Mouse (Mus musculus): ENCODE data around the gene Prkn. TPM values are rescaled to one million over a fixed set of nuclear protein-coding genes. Genes with fewer than 3 reads are reported as not detected.

Prkn gene
- total RNA-seq, 2 experiments from 2014 or later: 16.9 to 17.7 TPM

GRCm38 (mm10) chr17:11514032-11514761 is 674.0 kb downstream of the Prkn start:
- no peak for DNase-seq (ENCODE audit: low spot score in 2 of 2)

GRCm38 (mm10) chr17:11515619-11516018 is 675.4 kb downstream of the Prkn start:
- DNase-seq (ENCODE audit: low spot score in 2 of 2): no peak

- no peak for DNase-seq (ENCODE audit: low spot score in 2 of 2)
Observed at GRCm38 (mm10) chr17:11516165-11516564, 676.0 kb downstream of the Prkn start.

- no peak for DNase-seq (ENCODE audit: low spot score in 2 of 2)
Observed at GRCm38 (mm10) chr17:11532066-11532465, 691.9 kb downstream of the Prkn start.

- no peak for DNase-seq (ENCODE audit: low spot score in 2 of 2)
Observed at GRCm38 (mm10) chr17:11532748-11533147, 692.6 kb downstream of the Prkn start.

GRCm38 (mm10) chr17:11533835-11534234 is 693.7 kb downstream of the Prkn start:
- DNase-seq (ENCODE audit: low spot score in 2 of 2): no peak

GRCm38 (mm10) chr17:11538826-11539225 is 698.6 kb downstream of the Prkn start:
- DNase-seq (ENCODE audit: low spot score in 2 of 2): no peak

- no peak for DNase-seq (ENCODE audit: low spot score in 2 of 2)
Observed at GRCm38 (mm10) chr17:11541928-11542623, 701.9 kb downstream of the Prkn start.

GRCm38 (mm10) chr17:11550562-11550961 is 710.4 kb downstream of the Prkn start:
- no peak for DNase-seq (ENCODE audit: low spot score in 2 of 2)

GRCm38 (mm10) chr17:11565681-11566080 is 725.5 kb downstream of the Prkn start:
- DNase-seq (ENCODE audit: low spot score in 2 of 2): no peak

- no peak for DNase-seq (ENCODE audit: low spot score in 2 of 2)
Observed at GRCm38 (mm10) chr17:11570392-11570791, 730.2 kb downstream of the Prkn start.

GRCm38 (mm10) chr17:11573666-11574065 is 733.5 kb downstream of the Prkn start:
- no peak for DNase-seq (ENCODE audit: low spot score in 2 of 2)

- DNase-seq (ENCODE audit: low spot score in 2 of 2): no peak
Observed at GRCm38 (mm10) chr17:11585491-11585890, 745.3 kb downstream of the Prkn start.

GRCm38 (mm10) chr17:11607931-11608330 is 767.7 kb downstream of the Prkn start:
- DNase-seq (ENCODE audit: low spot score in 2 of 2): no peak

- peak; percentile 27 to 52 for DNase-seq (ENCODE audit: low spot score in 2 of 2)
Observed at GRCm38 (mm10) chr17:11611459-11611858, 771.3 kb downstream of the Prkn start.

- DNase-seq (ENCODE audit: low spot score in 2 of 2): no peak
Observed at GRCm38 (mm10) chr17:11612801-11613531, 772.8 kb downstream of the Prkn start.

- no peak for DNase-seq (ENCODE audit: low spot score in 2 of 2)
Observed at GRCm38 (mm10) chr17:11617552-11617951, 777.4 kb downstream of the Prkn start.

GRCm38 (mm10) chr17:11618886-11619590 is 778.9 kb downstream of the Prkn start:
- no peak for DNase-seq (ENCODE audit: low spot score in 2 of 2)

GRCm38 (mm10) chr17:11620770-11621169 is 780.6 kb downstream of the Prkn start:
- no peak for DNase-seq (ENCODE audit: low spot score in 2 of 2)

GRCm38 (mm10) chr17:11621492-11621891 is 781.3 kb downstream of the Prkn start:
- no peak for DNase-seq (ENCODE audit: low spot score in 2 of 2)

GRCm38 (mm10) chr17:11626306-11626705 is 786.1 kb downstream of the Prkn start:
- no peak for DNase-seq (ENCODE audit: low spot score in 2 of 2)
